Mouse (Mus musculus) CH12.LX (cell line): ENCODE data around the gene Malrd1. TPM values are rescaled to one million over a fixed set of nuclear protein-coding genes. Genes with fewer than 3 reads are reported as not detected.

Experiments used
- DNase-seq: peaks from one replicate; pipeline ENCODE4 v3.0.0-alpha.2; 2013; ENCODE audit errors: extremely low read depth
- H3K27ac ChIP-seq: 2 replicates; pipeline ENCODE4 v1.5.1; 2012; ENCODE audit warnings: low read depth, mild to moderate bottlenecking, control low read depth, moderate library complexity; ENCODE audit not compliant: insufficient read depth
- H3K27me3 ChIP-seq: replicated peaks from 2 replicates; pipeline ENCODE3; 2012; ENCODE audit warnings: inconsistent platforms
- H3K36me3 ChIP-seq, 2 experiments: replicated peaks in 1 of 2; 2 replicates each; pipeline versions ENCODE3 to v1.6.1; 2012; ENCODE audit warnings: inconsistent platforms in 1 of 2, low read length in 1 of 2, mild to moderate bottlenecking in 1 of 2, mixed read lengths in 1 of 2, moderate library complexity in 1 of 2; ENCODE audit not compliant: control insufficient read depth in 1 of 2, insufficient read depth in 1 of 2
- H3K4me1 ChIP-seq, 2 experiments: 2 replicates each; pipeline ENCODE4 v1.6.1; 2012; ENCODE audit warnings: inconsistent platforms in 1 of 2, moderate library complexity in 1 of 2; ENCODE audit not compliant: insufficient read depth in 2 of 2, control insufficient read depth in 1 of 2
- H3K4me2 ChIP-seq: 2 replicates; pipeline ENCODE4 v1.6.1; 2012; ENCODE audit warnings: low read depth, mild to moderate bottlenecking, control low read depth; ENCODE audit not compliant: poor library complexity, insufficient read depth, severe bottlenecking
- H3K4me3 ChIP-seq, 3 experiments: fragments of 150-350 bp in 1 of 3; sonication (generic) in 1 of 3; replicated peaks in 1 of 3; 2 replicates each; pipeline versions ENCODE3 to v1.5.1; 2011 to 2012; ENCODE audit warnings: low read depth in 2 of 3, low read length in 2 of 3, mild to moderate bottlenecking in 2 of 3, moderate library complexity in 2 of 3, control low read depth in 1 of 3, improper control_type of control experiment in 1 of 3, inconsistent platforms in 1 of 3, mixed read lengths in 1 of 3; ENCODE audit not compliant: poor library complexity in 1 of 3
- H3K79me2 ChIP-seq: replicated peaks from 2 replicates; pipeline ENCODE4 v1.6.1; 2012; ENCODE audit warnings: mild to moderate bottlenecking, moderate library complexity; ENCODE audit not compliant: control insufficient read depth, poor library complexity, insufficient read depth, severe bottlenecking; ENCODE audit errors: extremely low read depth
- H3K9ac ChIP-seq: 2 replicates; pipeline ENCODE4 v1.6.1; 2012; ENCODE audit warnings: low read depth, mild to moderate bottlenecking, control low read depth, moderate library complexity; ENCODE audit not compliant: insufficient read depth
- H3K9me3 ChIP-seq: replicated peaks from 2 replicates; pipeline ENCODE3; 2012; ENCODE audit warnings: low read length, inconsistent platforms, mixed read lengths
- BHLHE40 ChIP-seq: IDR thresholded peaks from 2 replicates; pipeline ENCODE4 v1.6.1; 2011; ENCODE audit warnings: mild to moderate bottlenecking, low read depth, low read length, improper control_type of control experiment
- CHD2 ChIP-seq: IDR thresholded peaks from 2 replicates; pipeline ENCODE4 v1.6.1; 2011; ENCODE audit warnings: low read length, improper control_type of control experiment
- E2F4 ChIP-seq: IDR thresholded peaks from 2 replicates; pipeline ENCODE4 v1.6.1; 2011; ENCODE audit warnings: low read depth, low read length, improper control_type of control experiment; ENCODE audit not compliant: insufficient replicate concordance
- ELF1 ChIP-seq: IDR thresholded peaks from 2 replicates; pipeline ENCODE4 v1.6.1; 2014; ENCODE audit warnings: low read depth, mild to moderate bottlenecking, inconsistent platforms, low read length, improper control_type of control experiment
- GABPA ChIP-seq: IDR thresholded peaks from 2 replicates; pipeline ENCODE4 v1.6.1; 2012; ENCODE audit warnings: low read depth, low read length, improper control_type of control experiment, inconsistent platforms; ENCODE audit not compliant: insufficient replicate concordance
- IRF4 ChIP-seq: IDR thresholded peaks from 2 replicates; pipeline ENCODE4 v1.6.1; 2014; ENCODE audit warnings: low read depth, mild to moderate bottlenecking, inconsistent platforms, low read length, improper control_type of control experiment
- JUND ChIP-seq: conservative IDR thresholded peaks from 2 replicates; pipeline ENCODE4 v1.6.1; 2011; ENCODE audit warnings: low read depth, low read length, improper control_type of control experiment
- KAT2A ChIP-seq: IDR thresholded peaks from 2 replicates; pipeline ENCODE4 v1.6.1; 2012; ENCODE audit warnings: low read length, improper control_type of control experiment, inconsistent platforms; ENCODE audit not compliant: insufficient replicate concordance
- MAFK ChIP-seq: IDR thresholded peaks from 2 replicates; pipeline ENCODE4 v1.6.1; 2011; ENCODE audit warnings: low read length, improper control_type of control experiment; ENCODE audit not compliant: insufficient replicate concordance
- MEF2A ChIP-seq: IDR thresholded peaks from 2 replicates; pipeline ENCODE4 v1.6.1; 2014; ENCODE audit warnings: low read depth, mild to moderate bottlenecking, inconsistent platforms, low read length, improper control_type of control experiment, borderline replicate concordance
- MXI1 ChIP-seq: IDR thresholded peaks from 2 replicates; pipeline ENCODE4 v1.6.1; 2011; ENCODE audit warnings: mild to moderate bottlenecking, low read depth, low read length, improper control_type of control experiment
- MYC ChIP-seq: IDR thresholded peaks from 2 replicates; pipeline ENCODE4 v1.6.1; 2011; ENCODE audit warnings: low read depth, mild to moderate bottlenecking, improper control_type of control experiment, low read length
- NRF1 ChIP-seq: IDR thresholded peaks from 2 replicates; pipeline ENCODE4 v1.6.1; 2014; ENCODE audit warnings: low read depth, mild to moderate bottlenecking, inconsistent platforms, low read length, improper control_type of control experiment, moderate library complexity
- PAX5 ChIP-seq: IDR thresholded peaks from 2 replicates; pipeline ENCODE4 v1.6.1; 2012; ENCODE audit warnings: low read length, inconsistent platforms, mixed read lengths
- RCOR1 ChIP-seq: conservative IDR thresholded peaks from 2 replicates; pipeline ENCODE4 v1.6.1; 2012; ENCODE audit warnings: low read depth, mild to moderate bottlenecking, inconsistent platforms, low read length, improper control_type of control experiment
- TBP ChIP-seq: conservative IDR thresholded peaks from 2 replicates; pipeline ENCODE4 v1.6.1; 2011; ENCODE audit warnings: low read depth, low read length, improper control_type of control experiment
- TCF12 ChIP-seq: IDR thresholded peaks from 2 replicates; pipeline ENCODE4 v1.6.1; 2014; ENCODE audit warnings: low read depth, mild to moderate bottlenecking, inconsistent platforms, low read length, improper control_type of control experiment
- USF2 ChIP-seq: conservative IDR thresholded peaks from 2 replicates; pipeline ENCODE4 v1.6.1; 2011; ENCODE audit warnings: low read depth, low read length, improper control_type of control experiment
- ZC3H11A ChIP-seq: IDR thresholded peaks from 2 replicates; pipeline ENCODE4 v1.6.1; 2012; ENCODE audit warnings: low read depth, mild to moderate bottlenecking, inconsistent platforms, low read length, improper control_type of control experiment
- ZKSCAN1 ChIP-seq: IDR thresholded peaks from 2 replicates; pipeline ENCODE4 v1.6.1; 2012; ENCODE audit warnings: low read depth, inconsistent platforms, low read length, improper control_type of control experiment, borderline replicate concordance
- ZNF384 ChIP-seq: IDR thresholded peaks from 2 replicates; pipeline ENCODE4 v1.6.1; 2012; ENCODE audit warnings: low read depth, low read length, improper control_type of control experiment, inconsistent platforms
- dilution Hi-C: fragments of 300-500 bp; cut with MboI; formaldehyde crosslinking; loops from 2 replicates; pipeline ENCODE4 v1.14.3; 2020; ENCODE audit warnings: low sequenced_read_pairs; ENCODE audit not compliant: extremely low pct_unique_long_range_greater_than_20kb, extremely low pct_ligation_motif_present
- in situ Hi-C: fragments of 300-500 bp; cut with MboI; formaldehyde crosslinking; loops from 3 replicates; pipeline ENCODE4 v1.14.3; 2019; ENCODE audit warnings: low sequenced_read_pairs, low pct_ligation_motif_present, low pct_unique_long_range_greater_than_20kb, mixed read lengths
- polyA plus RNA-seq: library from polyadenylated mRNA; unstranded; fragments of >175 nt; gene quantifications from 2 replicates; pipeline ENCODE4 v1.2.1, GENCODE M21; 2012; ENCODE audit warnings: low read depth; ENCODE audit not compliant: insufficient read length
- total RNA-seq, 2 experiments: library from RNA; depleted of rRNA; stranded (reverse); fragments of 300-350 nt in 1 of 2; fragments of >200 nt in 1 of 2; gene quantifications; 2 replicates each; pipeline ENCODE4 v1.2.3; 2012 to 2014

Malrd1 gene
- total and polyA plus RNA-seq, 3 experiments, result not detected

- Histone ChIP-seq H3K9ac (no peak overlapping the region), H3K4me1 (no peaks in the 10 kb centered on the region), H3K4me3 (no peak overlapping the region), H3K27me3 (no peaks in the 10 kb centered on the region), H3K36me3 (no peaks in the 10 kb centered on the region), H3K79me2 (no peaks in the 10 kb centered on the region), H3K4me2 (no peak overlapping the region), H3K27ac (no peak overlapping the region), H3K9me3 (no peaks in the 10 kb centered on the region)
- TF ChIP-seq ZC3H11A (no peak), USF2 (no peak), NRF1 (no peak), IRF4 (no peak), MEF2A (no peak), BHLHE40 (no peak), PAX5 (no peak), CHD2 (no peak)
- dilution Hi-C loops, result no loop called here
- no peak for DNase-seq
- in situ Hi-C loops, result no loop called here
Measured at GRCm38 (mm10) chr2:16183158-16183557, 656.9 kb downstream of the Malrd1 start.

GRCm38 (mm10) chr2:16210016-16210415, 683.7 kb downstream of the Malrd1 start:
- H3K4me2 ChIP-seq, result no peak overlapping the region
- no peaks in the 10 kb centered on the region for H3K9me3 ChIP-seq
- dilution Hi-C loops, result no loop called here
- in situ Hi-C loops, result no loop called here
- TF ChIP-seq ZKSCAN1 (no peak), ELF1 (no peak), GABPA (no peak), TBP (no peak), ZC3H11A (no peak), MYC (no peak), BHLHE40 (no peak), MXI1 (no peak), RCOR1 (no peak), TCF12 (no peak), MAFK (no peak), E2F4 (no peak), JUND (no peak), USF2 (no peak), KAT2A (no peak), ZNF384 (no peak)
- TF ChIP-seq, all 38 proteins: peak for 0
- Histone ChIP-seq H3K4me1 (no peaks in the 10 kb centered on the region), H3K27ac (no peak overlapping the region), H3K27me3 (no peaks in the 10 kb centered on the region), H3K79me2 (no peaks in the 10 kb centered on the region), H3K4me3 (no peak overlapping the region), H3K9ac (no peak overlapping the region), H3K36me3 (no peaks in the 10 kb centered on the region)
- no peak for DNase-seq
